Mouse (Mus musculus) liver, postnatal 0 days (tissue): ENCODE measurements around the gene Sik2.

Source experiments
- CTCF ChIP-seq: sonication (generic); IDR thresholded peaks from 2 replicates; pipeline ENCODE4 v1.5.1; 2016; ENCODE audit warnings: antibody characterized with exemption, low read depth
- EP300 ChIP-seq: IDR thresholded peaks from 2 replicates; pipeline ENCODE4 v1.6.1; 2016; ENCODE audit warnings: antibody characterized with exemption, low read depth, mild to moderate bottlenecking

- TF ChIP-seq CTCF (no peak), EP300 (no peak)
Measured at GRCm38 (mm10) chr9:51031603-51032002, 22.7 kb upstream of the Sik2 start.
